ENCODE assay signal across 13 mouse cellular contexts in genomic region chr3:144044366-144044765, GRCm38 (mm10).
"Had no signal": no experiment of that assay in that cellular context is flagged by ENCODE, and none has a peak within 500 bp of the region (broad histone marks: within the 10 kb centered on the region; RNA-seq: fewer than 3 reads in every experiment).

No protein-coding gene starts in this region.

- H3K36me3 ChIP-seq: limb, embryonic 15.5 days; liver, embryonic 15.5 days; lung, embryonic 15.5 days; midbrain, embryonic 10.5 days; midbrain, embryonic 15.5 days had no signal

- H3K27ac ChIP-seq: limb, embryonic 15.5 days; liver, embryonic 15.5 days; lung, embryonic 15.5 days; midbrain, embryonic 10.5 days; midbrain, embryonic 15.5 days; stomach, postnatal 0 days had no signal

- DNase-seq: kidney, adult 8-10 months; kidney, postnatal 25 days; right cerebral cortex, adult 18-20 months; right cerebral cortex, postnatal 25 days; thymus, adult 18-20 months; thymus, postnatal 14 days had no signal

- H3K4me2 ChIP-seq: limb, embryonic 15.5 days; liver, embryonic 15.5 days; lung, embryonic 15.5 days; midbrain, embryonic 15.5 days had no signal

- H3K9me3 ChIP-seq: limb, embryonic 15.5 days; liver, embryonic 15.5 days; lung, embryonic 15.5 days; midbrain, embryonic 10.5 days; midbrain, embryonic 15.5 days had no signal

- H3K4me1 ChIP-seq: limb, embryonic 15.5 days; liver, embryonic 15.5 days; lung, embryonic 15.5 days; midbrain, embryonic 15.5 days had no signal

- H3K4me3 ChIP-seq: limb, embryonic 15.5 days; liver, embryonic 15.5 days; lung, embryonic 15.5 days; midbrain, embryonic 10.5 days; midbrain, embryonic 15.5 days had no signal

- H3K27me3 ChIP-seq: limb, embryonic 15.5 days; liver, embryonic 15.5 days; lung, embryonic 15.5 days; midbrain, embryonic 15.5 days had no signal

- ATAC-seq: intestine, postnatal 0 days; midbrain, embryonic 15.5 days had no signal

- H3K9ac ChIP-seq: limb, embryonic 15.5 days; liver, embryonic 15.5 days; lung, embryonic 15.5 days; midbrain, embryonic 15.5 days had no signal
